Mouse (Mus musculus): Measurements from ENCODE around the gene Esr2.

Gene Esr2

GRCm38 (mm10) chr12:76081557-76082211 is 95.4 kb downstream of the Esr2 start:
- peak; percentile 86 for DNase-seq

DNA sequence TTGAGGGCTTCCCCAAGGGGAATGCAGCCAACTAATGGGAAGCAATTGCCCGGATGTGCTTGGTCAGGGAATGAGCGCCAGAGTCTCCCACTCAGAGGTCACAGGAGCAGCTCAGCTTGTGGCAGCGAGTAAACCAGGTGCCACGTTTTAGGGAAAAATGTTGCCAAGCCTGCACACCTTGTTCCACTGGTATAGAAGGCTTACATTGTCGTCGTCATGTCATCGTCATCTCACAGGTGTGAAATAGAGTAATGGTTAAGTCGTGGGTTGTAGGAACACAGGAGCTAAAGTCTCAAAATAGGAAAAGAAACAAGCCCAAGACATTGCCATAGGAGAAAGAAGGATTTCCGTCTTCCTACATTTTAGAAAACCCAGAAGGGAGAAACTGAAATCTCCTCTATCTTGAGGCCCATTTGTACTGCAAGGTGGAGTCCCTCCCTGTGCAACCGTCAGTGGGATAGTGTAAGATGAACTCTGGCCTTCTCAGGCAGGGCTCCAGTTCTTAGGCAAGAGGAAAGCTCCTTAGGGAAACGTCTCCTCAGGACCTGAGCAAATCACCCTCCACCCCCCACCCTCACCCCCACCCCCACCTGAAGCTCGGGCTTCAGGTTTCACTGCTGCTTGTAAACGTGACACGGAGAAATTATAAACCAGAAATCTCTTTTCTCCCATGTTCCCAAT is 96.0 kb downstream of the Esr2 start:
- peak; percentile 21 for DNase-seq

- no peak for DNase-seq
These were observed 103.1 kb downstream of the Esr2 start for GRCm38 (mm10) chr12:76073981-76074380.

GRCm38 (mm10) chr12:76073066-76073826 is 103.8 kb downstream of the Esr2 start:
- no peak for DNase-seq

GRCm38 (mm10) chr12:76071935-76072849 is 104.9 kb downstream of the Esr2 start:
- no peak for DNase-seq
